Mouse (Mus musculus) limb, embryonic 10.5 days (tissue): ENCODE measurements around the gene Gtsf2. TPM values are rescaled to one million over a fixed set of nuclear protein-coding genes. Genes with fewer than 3 reads are reported as not detected.

ENCODE experiments used
- polyA plus RNA-seq: library from polyadenylated mRNA; unstranded; fragments of >200 nt; fragmentation: Nextera tagmentation; extraction: Ambion mirVana; gene quantifications from 2 replicates; pipeline ENCODE4 v1.2.1, GENCODE M21; 2016

Gene Gtsf2
- polyA plus RNA-seq, 1 experiment from 2014 or later, result not detected

Other genes with a start within 250 kb of the Gtsf2 start
- 191 and 215 TPM in 2 replicates for gene Cbx5, start 208.7 kb downstream of the Gtsf2 start, polyA plus RNA-seq
- gene Hnrnpa1, start 208.0 kb downstream of the Gtsf2 start, polyA plus RNA-seq, result 1,775 and 1,966 TPM in 2 replicates
- 5.9 and 6.1 TPM in 2 replicates for gene Nfe2, start 190.1 kb downstream of the Gtsf2 start, polyA plus RNA-seq
- gene Copz1, start 175.8 kb downstream of the Gtsf2 start, polyA plus RNA-seq, result 305 and 309 TPM in 2 replicates
- gene Gpr84, start 137.9 kb downstream of the Gtsf2 start, polyA plus RNA-seq, result 0.28 and 0.30 TPM in 2 replicates
- 22.1 and 22.8 TPM in 2 replicates for gene Zfp385a, start 108.4 kb downstream of the Gtsf2 start, polyA plus RNA-seq
- 33.5 and 36.6 TPM in 2 replicates for gene Itga5, start 81.7 kb downstream of the Gtsf2 start, polyA plus RNA-seq
- gene Gtsf1, start 18.0 kb downstream of the Gtsf2 start, polyA plus RNA-seq, result not detected in 2 replicates
- gene Nckap1l, start 5.3 kb upstream of the Gtsf2 start, polyA plus RNA-seq, result 1.1 and 1.4 TPM in 2 replicates
- gene Pde1b, start 54.6 kb upstream of the Gtsf2 start, polyA plus RNA-seq, result 2.0 and 2.9 TPM in 2 replicates
- gene Ppp1r1a, start 89.5 kb upstream of the Gtsf2 start, polyA plus RNA-seq, result 3.5 and 6.5 TPM in 2 replicates
- not detected in 2 replicates for gene Glycam1, start 116.6 kb upstream of the Gtsf2 start, polyA plus RNA-seq